Mouse (Mus musculus): ENCODE data around the gene Uqcc3.
"Not testable (repeated sequence)": the region's sequence is repeated elsewhere in the genome, so short reads cannot be mapped to it uniquely, and the experiment has no call there.

Gene Uqcc3

GRCm38 (mm10) chr19:8880311-8881033, at the start of gene Uqcc3:
Uqcc3 (minus strand) TSS chr19:8880923.
- DNase-seq (ENCODE audit: low read depth, low spot score), result peak; percentile 70

DNA sequence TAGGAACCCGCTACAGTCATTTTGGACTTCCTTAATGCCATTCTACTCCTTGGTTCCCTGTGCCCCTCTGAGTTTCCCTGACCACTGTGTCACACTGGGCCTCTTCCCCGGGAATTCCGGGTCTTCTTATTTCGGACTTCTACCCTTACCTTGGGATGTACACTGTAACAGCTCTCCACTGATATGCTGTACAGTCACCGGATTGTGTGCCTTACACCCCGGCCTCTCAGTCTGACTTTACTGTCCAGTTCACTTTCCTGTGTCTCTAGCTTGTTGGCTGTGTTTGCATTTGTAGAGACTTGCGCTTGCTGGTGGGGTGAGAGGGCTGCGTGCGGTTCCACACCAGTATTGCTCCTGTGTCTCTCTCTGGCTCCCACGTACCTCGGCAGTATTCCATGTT, 49.4 kb upstream of the Uqcc3 start:
- DNase-seq (ENCODE audit: low read depth, low spot score), result no peak

DNA sequence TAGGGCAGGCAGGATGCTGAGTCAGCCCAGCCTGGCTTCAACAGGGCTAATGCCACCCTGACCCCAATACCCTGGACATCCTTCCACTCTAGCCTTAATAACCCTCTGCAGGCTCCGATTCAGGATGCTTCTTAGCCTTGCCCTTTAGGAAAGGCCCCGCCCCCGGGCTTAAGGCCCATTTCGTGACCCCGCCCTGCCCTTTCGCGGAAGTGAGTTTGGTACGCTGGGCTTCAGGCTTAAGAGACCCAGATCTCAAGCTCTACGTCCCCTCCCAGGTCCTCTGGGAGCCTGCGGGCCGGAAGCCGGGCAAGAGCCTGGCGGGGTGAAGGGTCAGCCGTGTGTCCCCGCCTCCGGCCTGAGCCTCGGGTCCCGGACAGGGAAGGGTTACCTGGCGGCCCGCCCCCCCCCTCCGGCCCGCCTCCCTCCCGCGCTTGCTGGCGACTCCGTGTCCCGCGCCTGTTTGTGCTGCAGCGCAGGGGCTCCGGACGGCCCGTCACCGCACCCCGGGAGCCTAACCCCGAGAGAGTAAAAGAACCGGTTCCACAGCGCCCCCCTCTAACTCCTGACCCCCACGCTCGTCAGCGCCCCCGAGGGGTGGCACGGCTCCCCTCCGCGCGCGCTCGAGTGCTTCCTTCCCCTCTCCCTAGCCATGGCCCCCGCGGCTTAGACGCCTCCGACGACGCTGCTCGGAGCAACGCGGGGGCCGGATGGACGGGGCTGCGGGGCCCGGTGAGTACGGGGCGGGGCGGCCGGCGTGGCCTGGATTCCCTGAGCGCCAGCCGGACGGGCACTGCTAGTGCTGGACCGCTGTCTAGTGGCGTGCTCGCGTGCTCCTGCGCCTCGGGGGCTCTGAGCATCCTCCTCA, 48.7 kb upstream of the Uqcc3 start, which contains the start of the genes Rom1 and Eml3:
TSS of gene Rom1 (minus strand) at position 133 of the 865 bp plus-strand sequence.
TSS of gene Eml3 (plus strand) at position 329 of the 865 bp plus-strand sequence.
- DNase-seq (ENCODE audit: low read depth, low spot score), result peak; percentile 53

GRCm38 (mm10) chr19:8928689-8929223, 48.0 kb upstream of the Uqcc3 start:
- DNase-seq (ENCODE audit: low read depth, low spot score), result no peak

GRCm38 (mm10) chr19:8927891-8928525, 47.3 kb upstream of the Uqcc3 start:
- no peak for DNase-seq (ENCODE audit: low read depth, low spot score)

- no peak for DNase-seq (ENCODE audit: low read depth, low spot score)
Measured at GRCm38 (mm10) chr19:8926766-8927165, 46.0 kb upstream of the Uqcc3 start.

GRCm38 (mm10) chr19:8921741-8922140, 41.0 kb upstream of the Uqcc3 start:
- DNase-seq (ENCODE audit: low read depth, low spot score), result no peak

DNA sequence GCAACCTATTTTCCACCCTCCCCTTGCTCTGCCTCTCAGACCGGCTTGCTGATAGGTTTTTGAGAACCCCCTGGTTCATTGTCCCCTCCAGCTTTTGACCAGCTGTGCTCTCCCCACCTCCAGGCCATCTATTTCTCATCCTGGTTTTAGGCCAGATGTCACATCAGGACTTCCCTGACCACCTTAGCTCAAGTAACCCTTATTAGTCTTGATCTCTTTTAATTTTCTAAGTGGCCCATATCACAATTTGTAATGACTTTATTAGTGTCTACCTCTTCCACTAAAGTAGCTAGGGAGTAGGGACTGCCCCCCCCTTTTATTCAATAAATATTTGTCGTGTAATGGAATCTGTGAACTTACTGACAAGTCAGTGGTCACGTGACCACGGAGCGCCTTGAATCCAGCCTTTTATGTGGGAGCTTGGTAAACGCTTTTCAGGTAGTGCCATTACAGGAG, 40.1 kb upstream of the Uqcc3 start:
- no peak for DNase-seq (ENCODE audit: low read depth, low spot score)

- DNase-seq (ENCODE audit: low read depth, low spot score), result peak; percentile 86
Measured at GRCm38 (mm10) chr19:8920073-8920736, 39.5 kb upstream of the Uqcc3 start, which contains the start of gene B3gat3. B3gat3 (plus strand) TSS chr19:8920374.

GRCm38 (mm10) chr19:8919684-8920072, 39.0 kb upstream of the Uqcc3 start:
- no peak for DNase-seq (ENCODE audit: low read depth, low spot score)

- no peak for DNase-seq (ENCODE audit: low read depth, low spot score)
Measured at GRCm38 (mm10) chr19:8919000-8919399, 38.3 kb upstream of the Uqcc3 start.

DNA sequence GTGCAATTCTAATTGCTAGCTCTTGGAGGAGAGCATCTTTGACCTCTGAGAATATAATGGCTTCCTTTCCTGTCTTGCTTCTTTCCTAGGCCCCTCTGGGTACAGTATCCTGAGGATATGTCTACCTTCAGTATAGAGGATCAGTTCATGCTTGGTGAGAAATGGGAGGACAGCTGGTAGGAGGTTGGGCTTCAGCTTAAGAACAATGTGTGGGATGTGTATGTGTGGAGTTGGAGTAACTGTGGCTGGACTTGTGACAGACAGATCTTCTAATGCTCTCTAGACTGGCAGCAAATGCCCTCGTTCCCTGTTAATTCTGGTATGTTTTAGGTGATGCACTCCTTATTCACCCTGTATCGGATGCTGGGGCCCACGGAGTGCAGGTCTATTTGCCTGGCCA, 33.5 kb upstream of the Uqcc3 start:
- DNase-seq (ENCODE audit: low read depth, low spot score), result no peak

DNA sequence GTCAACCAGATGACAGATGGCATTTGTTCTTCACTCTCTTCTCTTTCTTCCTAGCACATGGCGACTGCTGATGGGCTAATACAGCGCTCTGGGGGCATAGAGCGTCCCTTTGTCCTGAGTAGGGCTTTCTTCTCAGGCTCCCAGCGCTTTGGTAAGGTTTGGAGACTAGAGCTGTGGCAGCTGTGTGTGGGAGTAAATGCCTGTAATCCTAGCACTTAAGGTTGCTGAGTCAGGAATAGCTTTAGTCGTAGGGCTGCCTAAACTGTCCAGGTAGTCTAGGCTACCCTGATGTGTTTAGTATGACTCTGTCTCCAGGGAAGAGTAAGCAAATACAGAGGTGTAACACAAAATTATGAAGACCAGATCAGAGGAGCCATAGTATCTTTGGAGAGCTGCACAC, 31.1 kb upstream of the Uqcc3 start:
- no peak for DNase-seq (ENCODE audit: low read depth, low spot score)

DNA sequence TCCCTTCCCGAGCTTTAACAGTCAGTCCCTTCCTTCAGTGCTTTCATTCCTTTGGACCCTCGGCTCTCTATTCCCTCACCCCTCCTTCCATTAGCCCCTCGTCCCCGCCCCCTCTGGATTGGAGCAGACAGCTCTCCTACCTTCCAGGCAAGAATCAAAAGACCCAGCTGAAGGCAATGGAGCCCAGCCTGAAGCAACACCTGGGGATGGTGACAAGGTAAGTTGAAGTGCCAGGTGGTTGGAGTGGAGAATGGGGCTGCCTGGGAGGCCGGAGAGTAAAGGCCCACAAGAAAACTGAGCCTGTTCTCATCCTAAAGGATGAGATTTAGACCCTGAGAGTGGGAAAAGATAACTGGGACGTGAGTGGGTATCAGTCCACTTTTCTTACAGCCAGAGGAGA, 27.8 kb upstream of the Uqcc3 start:
- DNase-seq (ENCODE audit: low read depth, low spot score), result no peak

- no peak for DNase-seq (ENCODE audit: low read depth, low spot score)
Measured at GRCm38 (mm10) chr19:8903412-8903811, 22.7 kb upstream of the Uqcc3 start.

DNA sequence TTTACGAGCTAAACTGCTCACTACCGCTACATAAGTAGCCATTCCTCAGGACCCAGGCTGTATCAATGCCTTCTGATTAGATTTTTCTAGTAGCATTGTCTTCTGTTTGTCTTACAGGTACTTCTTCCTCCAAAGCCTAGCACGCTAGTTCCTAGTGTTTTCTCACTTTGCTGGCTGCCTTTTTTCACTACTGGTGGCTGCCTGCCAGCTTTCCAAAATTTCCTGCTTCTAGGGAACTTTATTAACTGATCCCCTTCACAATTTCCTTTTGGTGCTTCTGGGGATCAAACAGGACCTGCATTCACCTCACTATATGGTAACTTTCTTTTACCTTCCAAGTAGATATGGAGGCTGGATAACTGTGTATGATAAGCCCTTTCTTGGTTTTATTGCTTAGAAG, 18.4 kb upstream of the Uqcc3 start:
- DNase-seq (ENCODE audit: low read depth, low spot score), result no peak

- no peak for DNase-seq (ENCODE audit: low read depth, low spot score)
Measured at GRCm38 (mm10) chr19:8898576-8898975, 17.9 kb upstream of the Uqcc3 start.

- peak; percentile 93 for DNase-seq (ENCODE audit: low read depth, low spot score)
Measured at GRCm38 (mm10) chr19:8897865-8898495, 17.3 kb upstream of the Uqcc3 start, which contains the start of gene Ganab. Ganab (plus strand) TSS chr19:8898071.

DNA sequence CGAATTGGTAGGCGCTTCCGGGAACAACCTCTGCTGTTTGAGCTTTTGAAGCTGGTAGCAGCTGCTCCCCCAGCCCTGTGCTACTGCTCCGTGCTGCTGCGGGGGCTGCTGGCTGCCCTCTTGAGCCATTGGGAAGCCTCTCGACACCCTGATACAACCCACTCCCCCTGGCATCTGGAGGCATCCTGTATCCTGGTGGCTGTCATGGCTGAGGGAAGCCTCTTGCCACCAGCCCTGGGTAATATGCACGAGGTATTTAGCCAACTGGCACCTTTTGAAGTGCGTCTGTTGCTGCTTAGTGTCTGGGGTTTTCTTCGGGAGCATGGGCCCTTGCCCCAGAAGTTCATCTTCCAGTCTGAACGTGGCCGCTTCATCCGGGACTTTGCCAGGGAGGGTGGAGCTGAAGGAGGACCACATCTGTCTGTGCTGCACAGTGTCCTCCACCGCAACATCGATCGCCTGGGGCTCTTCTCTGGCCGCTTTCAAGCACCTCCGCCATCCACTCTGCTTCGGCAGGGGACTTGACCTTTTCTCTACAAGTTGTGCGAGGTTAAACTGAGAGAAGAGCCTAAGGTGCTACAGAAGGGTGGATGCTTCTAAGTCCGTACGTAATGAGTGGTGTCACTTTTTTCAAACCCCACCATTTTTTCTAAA, 16.6 kb upstream of the Uqcc3 start:
- not testable (repeated sequence) for DNase-seq (ENCODE audit: low read depth, low spot score)

- not testable (repeated sequence) for DNase-seq (ENCODE audit: low read depth, low spot score)
Measured at GRCm38 (mm10) chr19:8896231-8896630, 15.5 kb upstream of the Uqcc3 start.
